Mouse (Mus musculus) left cerebral cortex, postnatal 4 days (tissue): ENCODE results near the gene Rngtt. TPM values are rescaled to one million over a fixed set of nuclear protein-coding genes. Genes with fewer than 3 reads are reported as not detected.
"Not testable (repeated sequence)": the region's sequence is repeated elsewhere in the genome, so short reads cannot be mapped to it uniquely, and the experiment has no call there.

Experiments
- DNase-seq: peaks from one replicate; pipeline ENCODE4 v3.0.0-alpha.2; 2022
- intact Hi-C: fragments of 180-260 bp; cut with DNase I; formaldehyde crosslinking; loops from one replicate; pipeline ENCODE4 v1.15.1; 2025
- total RNA-seq, 2 experiments: library from RNA; stranded (reverse); gene quantifications; 2 replicates each; pipeline ENCODE4 v1.2.3; 2021

Gene Rngtt
- total RNA-seq, 2 experiments from 2014 or later: 25.7 to 29.4 TPM

DNA sequence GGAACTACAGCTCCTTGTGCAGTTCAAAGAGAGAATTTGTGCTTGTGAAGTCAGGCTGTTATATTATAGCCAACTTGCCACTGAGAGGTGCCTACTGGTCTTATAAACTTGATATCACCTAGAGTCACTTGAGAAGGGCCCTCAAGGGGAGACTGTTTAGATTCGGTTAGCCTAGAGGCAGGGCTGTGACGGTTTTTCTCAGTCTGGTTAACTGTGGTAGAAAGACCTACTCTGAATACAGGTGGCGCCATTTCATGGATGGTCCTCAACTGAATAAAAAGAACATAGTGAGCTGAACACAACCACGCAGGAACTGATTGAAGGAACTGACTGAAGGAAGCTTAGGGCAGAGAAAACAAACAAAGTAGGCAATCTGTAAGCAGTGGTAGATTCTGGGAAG is 3.0 kb upstream of the Rngtt start:
- intact Hi-C loops: no loop called here
- no peak for DNase-seq

DNA sequence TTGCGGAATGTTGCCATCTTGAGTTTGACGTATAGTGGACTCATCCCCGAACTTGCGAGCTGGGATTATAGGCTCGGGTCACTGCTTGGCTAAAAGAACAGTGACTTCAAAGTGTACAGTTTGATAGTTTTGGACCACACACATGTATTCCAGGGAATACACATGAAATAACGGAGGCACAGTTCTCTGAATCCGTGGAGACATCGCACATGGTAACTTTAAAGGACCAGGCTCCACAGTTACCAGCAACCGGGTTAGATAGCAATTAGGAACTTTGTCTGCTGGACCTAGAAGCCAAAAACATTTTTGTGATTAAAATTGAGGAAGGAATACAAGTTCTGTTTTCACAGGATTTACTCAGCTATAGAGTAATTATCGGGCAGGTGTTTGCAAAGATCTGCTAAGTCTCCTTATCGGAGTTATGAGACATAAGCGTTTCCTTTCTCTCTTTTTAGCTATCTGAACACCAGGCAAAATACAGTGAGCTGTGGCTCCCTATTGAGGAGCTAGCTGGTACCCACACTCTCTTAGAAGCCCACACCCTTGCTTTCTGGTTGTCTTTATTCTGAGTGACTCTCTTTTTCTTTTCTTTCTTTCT is 828 bp downstream of the Rngtt start:
- intact Hi-C loops: no loop called here
- no peak for DNase-seq

DNA sequence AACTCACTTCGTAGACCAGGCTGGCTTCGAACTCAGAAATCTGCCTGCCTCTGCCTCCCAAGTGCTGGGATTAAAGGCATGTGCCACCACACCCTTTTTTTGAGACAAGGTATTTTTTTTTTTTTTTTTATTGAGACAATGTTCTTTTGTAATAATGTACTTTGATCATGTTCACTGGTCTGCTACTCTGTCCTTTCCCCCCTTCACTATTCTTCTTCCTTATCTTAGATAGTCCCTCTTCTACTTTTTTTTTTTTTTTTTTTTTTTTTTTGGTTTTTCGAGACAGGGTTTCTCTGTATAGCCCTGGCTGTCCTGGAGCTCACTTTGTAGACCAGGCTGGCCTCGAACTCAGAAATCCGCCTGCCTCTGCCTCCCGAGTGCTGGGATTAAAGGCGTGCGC is 4.0 kb downstream of the Rngtt start:
- DNase-seq, intact Hi-C loops: not testable (repeated sequence)

DNA sequence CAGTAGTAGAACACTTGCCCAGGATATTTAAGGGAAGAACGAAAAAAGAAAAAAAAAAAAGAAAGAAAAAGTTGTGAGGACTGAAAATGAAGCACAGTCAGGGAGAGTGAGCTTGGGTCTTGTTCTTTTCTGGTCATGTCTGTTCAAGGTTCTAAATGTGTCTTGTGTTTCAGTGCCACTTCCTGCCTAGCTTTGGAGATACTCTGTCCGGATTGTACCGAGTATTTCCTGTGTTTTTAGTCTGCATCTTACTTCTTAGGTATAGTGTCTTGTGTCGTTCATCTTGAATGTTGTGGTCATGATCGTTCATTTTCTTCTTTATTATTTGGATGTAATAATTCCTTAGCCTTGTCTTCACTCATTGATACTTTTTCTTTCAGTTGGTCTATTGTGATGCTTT is 5.7 kb downstream of the Rngtt start:
- intact Hi-C loops: no loop called here
- no peak for DNase-seq

DNA sequence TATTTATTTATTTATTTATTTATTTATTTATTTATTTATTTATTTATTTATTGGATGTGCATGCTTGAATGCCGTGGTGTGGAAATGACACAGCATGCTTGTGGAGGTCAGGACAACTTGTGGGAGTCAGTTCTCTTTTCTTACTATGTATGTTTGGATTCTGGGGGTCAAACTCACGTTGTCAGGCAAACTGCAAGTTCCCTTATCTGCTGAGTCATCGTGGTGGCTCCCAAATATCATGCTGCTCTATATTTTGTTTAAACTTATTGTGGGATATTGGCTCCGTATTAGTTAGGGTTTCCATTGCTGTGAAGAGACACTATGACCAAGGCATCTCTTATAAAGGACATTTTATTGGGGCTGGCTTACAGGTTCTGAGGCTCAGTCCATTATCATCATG is 21.0 kb downstream of the Rngtt start:
- no peak for DNase-seq
- intact Hi-C loops: no loop called here

DNA sequence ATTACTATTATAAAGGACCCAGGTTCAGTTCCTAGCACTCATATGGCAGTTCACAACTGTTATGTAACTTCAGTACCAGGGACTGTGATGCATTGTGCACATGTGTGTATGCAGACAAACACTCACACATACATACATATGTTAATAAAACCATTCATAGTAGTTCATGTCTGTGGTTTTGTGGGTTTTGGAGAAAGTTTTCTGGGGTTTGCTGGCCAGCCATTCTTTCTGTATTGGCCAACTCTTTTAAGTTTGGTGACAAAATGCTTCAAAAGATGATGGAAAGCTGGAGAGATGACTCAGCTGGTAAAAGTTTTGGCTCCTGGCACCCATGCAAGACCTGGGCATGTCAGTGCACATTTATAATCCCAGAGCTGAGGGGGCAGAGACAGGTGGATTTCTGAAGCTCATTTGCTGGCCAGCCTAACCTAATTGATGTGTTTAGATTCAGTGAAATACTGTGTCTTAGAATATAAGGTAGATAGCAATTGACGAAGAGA is 22.9 kb downstream of the Rngtt start:
- DNase-seq: no peak
- intact Hi-C loops: no loop called here

DNA sequence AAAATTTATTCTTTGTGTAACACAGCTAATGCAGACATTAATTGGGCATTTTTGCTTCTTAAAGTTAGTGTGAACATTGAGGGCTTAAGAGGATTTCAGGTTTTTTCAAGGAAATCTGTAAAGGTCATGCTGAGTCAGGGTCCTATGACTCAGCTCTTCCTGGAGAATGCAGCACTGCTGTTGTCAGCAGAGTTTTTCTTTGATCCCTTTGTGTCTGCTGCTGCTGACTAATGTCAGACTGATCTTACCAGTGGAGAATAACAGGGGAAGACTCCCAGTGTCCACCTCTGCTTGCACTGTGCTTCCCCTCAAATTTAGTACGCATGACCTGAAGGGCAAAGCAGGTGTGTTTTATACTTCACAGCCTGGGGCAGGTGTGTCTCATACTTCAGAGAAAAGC is 27.9 kb downstream of the Rngtt start:
- intact Hi-C loops: no loop called here
- DNase-seq: no peak

DNA sequence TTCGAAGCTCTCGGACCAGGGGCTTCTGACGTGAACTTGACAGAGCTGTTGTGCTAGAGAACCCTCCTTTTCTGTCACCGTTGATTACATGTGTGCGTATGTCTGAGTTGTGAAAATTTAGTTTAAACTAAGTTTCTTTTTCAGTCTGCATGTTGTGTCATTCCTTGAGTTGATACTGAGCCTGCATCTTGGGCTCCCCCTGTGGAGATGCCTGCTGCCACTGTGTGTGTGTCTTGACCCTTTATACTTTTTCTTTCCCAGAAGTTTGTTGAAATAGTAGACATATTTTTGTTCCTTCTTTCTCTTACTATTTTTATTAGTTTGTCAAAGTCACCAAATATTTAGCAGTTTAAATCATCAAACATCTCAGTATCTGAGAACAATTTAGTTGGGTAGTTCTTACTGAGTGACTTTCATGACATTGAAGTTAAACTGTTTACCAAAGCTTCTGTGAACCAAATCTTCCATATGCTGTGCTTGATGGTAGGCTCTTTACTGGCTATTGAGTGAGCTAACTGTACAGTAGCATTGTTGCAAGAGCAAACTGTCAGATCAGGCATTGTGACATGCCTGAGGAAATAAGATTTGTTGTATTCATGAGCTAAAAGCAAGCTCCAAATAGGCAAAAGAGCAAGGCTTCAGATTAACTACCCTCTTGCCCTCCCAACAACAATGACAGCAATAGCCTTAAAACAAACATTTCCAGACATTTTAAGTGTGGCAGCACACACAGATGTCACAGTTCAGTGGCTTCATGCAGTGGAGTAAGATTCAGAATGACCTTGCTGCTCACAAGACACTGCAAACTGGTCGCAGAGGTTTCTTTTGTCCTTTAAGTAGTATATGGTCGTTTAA is 33.0 kb downstream of the Rngtt start:
- no peak for DNase-seq
- intact Hi-C loops: no loop called here

DNA sequence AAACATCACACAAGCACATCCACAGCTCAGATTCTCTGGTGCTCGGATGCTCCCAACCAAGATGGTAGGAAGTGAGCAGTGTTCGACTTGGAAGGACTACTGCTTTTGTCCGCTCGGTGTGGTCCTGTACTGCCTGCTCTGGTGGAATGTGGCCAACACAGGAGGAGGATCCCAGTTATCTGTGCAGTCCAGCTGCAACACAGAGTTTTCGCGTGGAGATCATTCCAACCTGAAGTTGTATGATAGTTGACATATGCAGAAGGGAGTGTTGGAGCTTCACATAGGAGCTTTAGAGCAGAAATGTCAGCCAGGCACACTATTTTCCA is 33.6 kb downstream of the Rngtt start:
- intact Hi-C loops: no loop called here
- DNase-seq: no peak

DNA sequence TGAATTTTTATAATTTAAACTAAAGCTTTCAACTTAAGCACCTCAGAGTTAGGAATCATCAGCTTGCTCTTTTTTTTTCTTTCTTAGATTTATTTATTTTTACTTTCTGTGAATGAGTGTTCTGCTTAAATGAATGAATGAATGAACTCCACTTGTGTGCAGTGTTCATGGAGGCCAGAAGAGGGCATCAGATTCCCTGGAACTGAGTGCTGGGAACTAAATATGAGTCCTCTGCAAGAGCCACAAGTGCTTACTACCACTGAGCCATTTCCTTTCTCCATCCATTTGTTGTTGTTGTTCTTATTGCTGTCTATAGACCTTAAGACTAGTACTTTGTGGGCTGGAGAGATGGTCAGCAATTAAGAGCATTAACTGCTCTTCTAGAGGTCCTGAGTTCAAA is 53.3 kb downstream of the Rngtt start:
- no peak for DNase-seq
- intact Hi-C loops: no loop called here

DNA sequence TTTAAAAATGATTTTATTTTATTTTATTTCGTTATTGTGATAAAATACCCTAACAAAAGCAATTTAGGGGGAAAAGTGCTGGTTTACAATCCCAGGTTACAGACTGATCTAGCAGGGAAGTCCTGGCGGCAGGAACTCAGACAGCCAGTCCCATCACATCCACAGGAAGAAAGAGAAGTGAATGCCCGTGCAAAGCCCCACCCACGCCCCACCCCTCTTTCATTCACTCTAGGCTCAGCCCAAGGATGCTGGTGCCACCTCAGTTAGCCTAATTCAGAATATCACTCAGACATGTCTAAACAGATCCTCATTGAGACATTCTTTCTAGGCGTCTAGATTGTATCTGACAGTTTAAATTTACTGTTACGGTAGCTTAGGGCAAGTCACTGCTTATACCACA is 64.8 kb downstream of the Rngtt start:
- DNase-seq: no peak
- intact Hi-C loops: no loop called here

DNA sequence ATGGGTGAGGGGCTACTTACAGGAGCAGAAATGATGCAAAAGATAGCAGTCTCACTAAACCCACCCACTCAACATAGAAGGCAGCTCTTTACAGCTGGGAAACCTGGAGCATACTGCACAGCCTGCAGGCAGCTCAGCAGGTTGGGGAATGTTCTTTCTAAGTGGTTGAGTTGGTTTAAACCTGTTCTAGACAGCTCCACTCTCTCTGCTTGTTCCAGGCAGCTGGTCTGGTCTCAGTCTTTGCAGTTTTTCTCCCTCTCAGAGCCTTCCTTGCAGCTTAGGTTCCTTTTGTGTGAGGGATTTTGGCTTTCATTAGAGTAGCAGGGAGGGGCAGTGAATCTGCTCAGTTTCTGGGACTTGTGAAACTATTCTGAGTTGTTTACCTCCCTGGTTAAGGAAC is 67.5 kb downstream of the Rngtt start:
- intact Hi-C loops: no loop called here
- DNase-seq: no peak

DNA sequence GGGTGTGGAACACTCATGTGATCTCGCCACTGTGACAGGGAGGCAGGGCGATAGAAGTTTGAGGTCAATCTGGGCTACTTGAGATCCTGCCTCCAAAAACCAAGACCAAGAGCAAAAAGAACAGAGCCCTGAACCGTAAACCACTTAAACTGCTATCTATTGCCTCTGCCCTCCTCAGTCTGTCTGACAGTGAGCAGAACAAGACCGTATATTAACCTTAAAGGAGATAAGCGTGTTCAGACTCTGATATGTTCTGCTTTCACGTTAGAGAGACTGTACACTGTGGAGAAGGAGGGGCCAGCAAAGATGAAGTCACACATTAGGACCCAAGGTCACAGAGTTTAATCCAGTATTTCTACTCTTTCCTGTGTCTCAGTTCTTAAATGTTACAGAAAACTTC is 68.8 kb downstream of the Rngtt start:
- intact Hi-C loops: no loop called here
- DNase-seq: no peak

DNA sequence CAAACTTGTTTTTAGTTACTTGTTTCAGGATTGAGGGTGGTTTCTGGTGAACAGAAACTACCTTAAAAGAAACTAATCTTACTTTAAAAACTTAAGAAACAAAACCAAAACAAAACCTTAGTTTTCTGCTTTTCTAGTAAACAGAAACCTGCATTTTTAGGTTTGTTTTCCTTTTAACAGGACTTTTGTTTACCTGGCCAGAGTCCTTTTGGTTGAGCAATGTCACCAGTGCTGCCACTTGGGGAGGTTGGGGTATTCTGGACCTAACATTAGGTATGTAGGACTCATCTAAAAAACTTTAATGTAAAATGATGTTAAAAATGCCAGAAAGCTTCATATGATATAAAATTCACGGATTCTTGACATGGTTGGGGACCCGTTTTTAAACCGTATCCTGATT is 78.8 kb downstream of the Rngtt start:
- intact Hi-C loops: no loop called here
- no peak for DNase-seq

DNA sequence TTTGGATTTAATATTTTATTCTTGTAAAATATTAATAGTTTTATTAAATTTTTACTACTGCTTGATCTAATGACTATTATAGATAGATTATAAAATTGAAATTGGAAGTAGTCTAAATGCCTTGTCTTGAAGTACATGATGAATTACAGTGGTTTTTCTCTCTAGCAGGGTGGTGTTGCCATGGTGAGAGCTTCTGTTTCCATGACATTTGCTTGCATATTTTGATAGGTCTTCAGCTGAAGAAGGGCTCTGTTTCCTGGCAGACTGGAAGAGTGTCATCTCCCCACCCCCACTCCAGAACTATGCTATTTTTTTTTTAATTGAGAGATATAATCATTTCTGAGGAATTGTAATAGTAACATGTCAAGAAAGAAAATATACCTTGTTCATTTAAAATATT is 80.5 kb downstream of the Rngtt start:
- intact Hi-C loops: loop anchor here (10.0 kb wide), 2 partner anchors 194 to 1164 kb away; partner anchors contain the start of gene Akirin2
- DNase-seq: peak; percentile 15

DNA sequence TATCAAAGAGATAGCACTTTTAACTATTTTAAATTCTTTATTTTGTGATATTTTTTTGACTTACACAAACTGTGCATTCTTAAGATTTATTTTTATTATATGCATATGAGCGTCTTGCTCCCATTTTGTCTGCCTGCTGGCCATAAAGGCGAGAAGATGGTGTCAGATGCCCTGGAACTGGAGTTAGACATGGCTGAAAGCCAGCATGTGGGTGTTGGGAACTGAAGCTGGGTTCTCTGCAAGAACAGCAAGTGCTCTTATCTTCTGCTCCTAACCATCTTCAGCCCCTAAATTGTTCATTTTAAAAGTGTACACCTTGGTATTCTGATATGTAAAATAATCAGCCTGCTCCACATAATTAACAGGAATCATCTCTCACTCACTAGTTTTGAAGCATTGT is 83.3 kb downstream of the Rngtt start:
- no peak for DNase-seq
- intact Hi-C loops: loop anchor here (10.0 kb wide), 2 partner anchors 191 to 1161 kb away; partner anchors contain the start of gene Akirin2

DNA sequence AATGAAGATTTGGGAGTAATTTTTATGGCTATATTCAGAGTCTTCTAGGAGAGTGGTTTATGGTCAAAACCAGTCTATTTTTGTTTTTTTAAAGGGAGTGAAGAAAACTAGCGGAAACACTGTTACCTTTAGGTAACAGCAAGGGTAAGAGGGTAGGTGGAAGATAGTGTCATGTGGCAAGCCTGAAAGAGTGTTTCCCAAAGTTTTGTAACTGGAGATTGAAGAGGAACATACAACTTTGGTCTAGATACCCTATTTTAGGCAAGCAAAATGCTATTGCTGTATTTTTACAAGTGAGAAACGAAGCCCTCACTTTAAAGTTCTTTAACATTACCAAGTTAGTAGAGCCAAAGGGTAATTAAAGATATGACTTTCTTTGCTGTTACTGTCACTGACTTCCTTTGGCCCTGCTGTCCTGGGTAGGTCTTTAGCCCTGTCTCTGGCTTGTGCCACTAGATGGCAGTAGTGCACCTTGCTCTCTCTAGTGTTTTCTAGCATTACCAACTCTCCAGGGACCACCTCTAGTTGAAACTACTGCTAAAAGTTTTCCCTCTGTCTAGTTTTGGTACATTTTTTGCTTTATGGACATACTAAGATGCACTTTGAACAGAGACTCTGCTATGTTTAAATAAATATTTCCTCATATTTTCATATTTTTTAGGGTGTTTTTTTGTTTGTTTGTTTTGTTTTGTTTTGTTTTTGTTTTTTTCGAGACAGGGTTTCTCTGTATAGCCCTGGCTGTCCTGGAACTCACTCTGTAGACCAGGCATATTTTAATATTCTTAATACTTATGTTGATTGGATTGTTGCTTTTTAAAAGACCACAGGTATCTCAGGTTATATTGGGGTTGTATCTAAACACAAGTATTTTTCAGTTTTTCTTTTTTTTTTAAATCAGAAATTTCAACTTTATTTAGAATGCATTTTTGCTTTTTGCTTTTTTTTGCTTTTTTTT is 86.4 kb downstream of the Rngtt start:
- peak; percentile 89 for DNase-seq
- intact Hi-C loops: loop anchor here (5.0 to 10.0 kb wide), 3 partner anchors 188 to 1158 kb away; partner anchors contain the start of genes Akirin2 and Cnr1

DNA sequence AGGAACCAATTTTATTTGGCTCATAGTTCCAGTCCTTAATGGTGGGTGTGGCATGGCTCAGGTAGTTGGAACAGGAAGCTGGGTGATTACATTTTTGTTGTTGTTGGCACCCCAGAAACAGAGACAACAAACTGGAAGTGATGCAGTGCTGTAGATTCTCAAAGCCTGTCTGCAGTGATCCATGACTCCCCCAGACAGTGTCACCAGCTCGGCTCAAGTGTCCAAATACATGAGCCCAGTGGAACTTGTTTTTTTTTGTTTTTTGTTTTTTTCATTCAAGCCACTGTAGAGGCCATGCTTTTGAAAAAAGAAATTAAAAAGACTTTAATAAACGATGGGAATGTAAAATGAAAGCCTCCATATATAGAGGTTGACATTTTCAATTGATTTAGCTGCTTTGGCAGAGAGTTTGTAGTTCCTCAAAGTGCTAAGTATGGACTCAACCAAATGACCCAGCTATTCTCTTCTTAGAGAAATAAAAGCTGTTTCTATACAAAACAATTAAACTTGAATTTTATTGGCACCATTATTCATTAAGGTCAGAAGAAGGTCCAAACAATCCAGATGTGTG is 95.7 kb downstream of the Rngtt start:
- intact Hi-C loops: loop anchor here (10.0 kb wide), 1 partner anchor 99 kb away; no protein-coding TSS in a partner anchor
- no peak for DNase-seq

DNA sequence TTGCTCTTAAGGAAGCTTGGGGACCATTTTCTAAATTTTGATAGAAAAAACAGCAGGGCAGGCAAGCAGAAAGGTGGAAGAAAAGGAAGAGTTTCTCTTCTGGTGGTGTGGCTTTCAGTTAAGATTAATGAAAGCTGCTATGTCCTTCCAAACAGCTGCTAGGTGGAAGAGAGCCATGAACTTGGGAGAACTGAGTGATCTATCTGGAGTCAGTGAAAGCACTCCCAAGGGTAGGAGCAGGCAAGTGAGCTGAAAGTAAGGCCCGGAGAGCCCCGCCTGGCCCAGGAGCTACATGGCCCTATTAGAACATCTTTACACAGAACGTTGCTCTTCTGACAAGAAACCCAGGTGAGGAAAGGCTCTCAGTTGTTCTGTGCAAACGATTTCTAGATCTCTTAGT is 103.7 kb downstream of the Rngtt start:
- peak; percentile 18 for DNase-seq
- intact Hi-C loops: no loop called here

DNA sequence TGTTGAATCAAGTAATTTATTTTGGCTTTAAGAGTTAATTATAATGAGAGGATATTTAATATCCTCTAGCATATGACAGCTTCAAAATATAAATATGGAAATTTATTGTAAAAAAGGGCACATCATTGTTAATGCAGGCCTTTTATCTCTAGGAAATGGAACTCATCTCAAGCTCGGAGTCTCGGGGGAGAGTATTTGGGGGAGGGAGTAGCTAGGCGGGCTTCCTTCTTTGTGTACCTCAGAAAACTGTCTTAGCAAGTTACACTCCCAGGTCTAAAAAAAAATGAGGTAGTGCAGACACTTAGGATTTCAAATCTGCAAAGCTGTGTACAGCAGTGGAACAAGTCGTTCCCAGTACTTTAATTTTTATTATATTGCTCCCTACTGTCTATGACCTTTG is 104.7 kb downstream of the Rngtt start:
- intact Hi-C loops: no loop called here
- DNase-seq: no peak

DNA sequence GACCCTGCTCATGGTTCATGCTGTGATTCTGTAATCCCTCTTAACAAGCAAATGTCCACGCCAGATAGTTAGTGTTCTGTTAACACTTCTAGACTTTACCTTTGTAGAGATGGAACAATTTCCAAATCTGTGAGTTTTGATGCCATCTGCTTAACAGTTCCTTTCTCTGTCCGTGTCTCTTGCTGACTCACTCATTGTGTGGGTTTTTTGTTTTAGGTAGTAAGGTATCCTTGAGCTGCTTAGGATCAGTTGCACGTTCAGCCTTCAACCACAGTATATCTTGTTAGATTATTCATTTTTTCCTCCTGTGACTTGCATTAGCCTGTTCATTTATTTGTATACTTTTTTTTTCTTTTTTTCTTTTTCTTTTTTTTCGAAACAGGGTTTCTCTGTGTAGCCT is 107.3 kb downstream of the Rngtt start:
- intact Hi-C loops: no loop called here
- no peak for DNase-seq
